Comparison of ENCODE assay signal across 8 mouse cellular contexts in genomic region chr14:27228941-27229371, GRCm38 (mm10).
A peak's percentile ranks its signal among the peaks of the same experiment; 100 is the strongest.
DNase-seq lines count a peak whose midpoint lies in the region; TF ChIP-seq lines count a peak whose summit lies in the region.
"Had no signal": no experiment of that assay in that cellular context is flagged by ENCODE, and none has a peak within 500 bp of the region (broad histone marks: within the 10 kb centered on the region; RNA-seq: fewer than 3 reads in every experiment).

No protein-coding gene starts in this region.

- no peak for TF ChIP-seq CTCF in layer of hippocampus, adult 2 months (conservative IDR thresholded peaks at IDR 0.05)

- DNase-seq in layer of hippocampus, adult 2 months (ENCODE audit: low spot score in 2 of 2), result peak; percentile 19 to 41
- DNase-seq in layer of hippocampus, postnatal 10 days (ENCODE audit: low spot score in 2 of 2), result no peak
- peak; percentile 30 to 42 for DNase-seq in frontal cortex, postnatal 14 days (ENCODE audit: low spot score in 2 of 2)
- peak; percentile 59 to 79 for DNase-seq in left cerebral cortex, postnatal 14 days (ENCODE audit: low spot score in 2 of 2)
- peak; percentile 65 for DNase-seq in thymus, postnatal 0 days (ENCODE audit: low spot score)
- DNase-seq in adrenal gland, postnatal 4 days (ENCODE audit: low spot score in 2 of 2), result no peak
- DNase-seq in embryo, embryonic 11 days, result no peak

- intact Hi-C loops in left cerebral cortex, postnatal 14 days (cut with DNase I), result loop anchor here (5.0 kb wide), 1 partner anchor 38 kb away; no protein-coding TSS in a partner anchor

- H3K27ac ChIP-seq in layer of hippocampus, adult 2 months, result no peak overlapping the region
- H3K27ac ChIP-seq: limb, embryonic 13.5 days had no signal

- H3K4me3 ChIP-seq in layer of hippocampus, adult 2 months, result no peak overlapping the region
- H3K4me3 ChIP-seq: limb, embryonic 13.5 days had no signal

Comparison
In these comparisons a context has a peak if more than half of its experiments do, and no peak if none do; other contexts are left out.
1. DNase-seq: peak in layer of hippocampus, adult 2 months (2 of 2), frontal cortex, postnatal 14 days (2 of 2), left cerebral cortex, postnatal 14 days (2 of 2) and thymus, postnatal 0 days (single experiment); none in layer of hippocampus, postnatal 10 days (0 of 2), adrenal gland, postnatal 4 days (0 of 2) and embryo, embryonic 11 days (single experiment).